Mouse (Mus musculus) heart, adult 9 months (tissue): Measurements from ENCODE around the gene Smarcc1.
"Not testable (repeated sequence)": the region's sequence is repeated elsewhere in the genome, so short reads cannot be mapped to it uniquely, and the experiment has no call there.

Experiments used
- DNase-seq, 2 experiments: peaks; one replicate each; pipeline ENCODE4 v3.0.0; 2022; ENCODE audit warnings: low spot score in 2 of 2

Smarcc1 gene

GRCm38 (mm10) chr9:110116977-110117778, at the start of gene Smarcc1:
TSS of gene Smarcc1 (plus strand) at chr9:110117708.
- peak; percentile 87 to 88 for DNase-seq

- no peak for DNase-seq
These were observed 48.8 kb upstream of the Smarcc1 start for GRCm38 (mm10) chr9:110068745-110069144.

- DNase-seq, result peak; percentile 53 to 79
These were observed 47.1 kb upstream of the Smarcc1 start for GRCm38 (mm10) chr9:110070358-110070757.

- DNase-seq, result no peak
These were observed 46.5 kb upstream of the Smarcc1 start for GRCm38 (mm10) chr9:110071011-110071410.

- peak in 1 of 2 experiments; percentile 53 for DNase-seq
These were observed 45.7 kb upstream of the Smarcc1 start for GRCm38 (mm10) chr9:110071843-110072242.

- DNase-seq, result not testable (repeated sequence)
These were observed 41.0 kb upstream of the Smarcc1 start for GRCm38 (mm10) chr9:110076468-110076867.

GRCm38 (mm10) chr9:110081066-110081465, 36.4 kb upstream of the Smarcc1 start:
- DNase-seq, result no peak

- peak; percentile 51 to 56 for DNase-seq
These were observed 33.1 kb upstream of the Smarcc1 start for GRCm38 (mm10) chr9:110084201-110084964.

GRCm38 (mm10) chr9:110085693-110086092, 31.8 kb upstream of the Smarcc1 start:
- no peak for DNase-seq

GRCm38 (mm10) chr9:110093303-110093702, 24.2 kb upstream of the Smarcc1 start:
- DNase-seq, result no peak

- no peak for DNase-seq
These were observed 22.7 kb upstream of the Smarcc1 start for GRCm38 (mm10) chr9:110094761-110095160.

- DNase-seq, result no peak
These were observed 19.7 kb upstream of the Smarcc1 start for GRCm38 (mm10) chr9:110097791-110098190.

GRCm38 (mm10) chr9:110100627-110101600, 16.6 kb upstream of the Smarcc1 start:
- peak; percentile 78 to 87 for DNase-seq

- DNase-seq, result no peak
These were observed 1.0 kb upstream of the Smarcc1 start for GRCm38 (mm10) chr9:110116353-110116976.

- DNase-seq, result no peak
These were observed 251 bp downstream of the Smarcc1 start, which contains the start of gene Dhx30 for GRCm38 (mm10) chr9:110117779-110118139. TSS of gene Dhx30 (minus strand) at chr9:110117830.

- no peak for DNase-seq
These were observed 741 bp downstream of the Smarcc1 start for GRCm38 (mm10) chr9:110118249-110118648.

GRCm38 (mm10) chr9:110121424-110121823, 3.9 kb downstream of the Smarcc1 start:
- no peak for DNase-seq

GRCm38 (mm10) chr9:110123322-110123721, 5.8 kb downstream of the Smarcc1 start:
- no peak for DNase-seq

- not testable (repeated sequence) for DNase-seq
These were observed 6.6 kb downstream of the Smarcc1 start for GRCm38 (mm10) chr9:110124008-110124540.

GRCm38 (mm10) chr9:110130896-110131524, 13.5 kb downstream of the Smarcc1 start:
- no peak for DNase-seq
